Mouse (Mus musculus): Measurements from ENCODE around the gene Stradb.

DNA sequence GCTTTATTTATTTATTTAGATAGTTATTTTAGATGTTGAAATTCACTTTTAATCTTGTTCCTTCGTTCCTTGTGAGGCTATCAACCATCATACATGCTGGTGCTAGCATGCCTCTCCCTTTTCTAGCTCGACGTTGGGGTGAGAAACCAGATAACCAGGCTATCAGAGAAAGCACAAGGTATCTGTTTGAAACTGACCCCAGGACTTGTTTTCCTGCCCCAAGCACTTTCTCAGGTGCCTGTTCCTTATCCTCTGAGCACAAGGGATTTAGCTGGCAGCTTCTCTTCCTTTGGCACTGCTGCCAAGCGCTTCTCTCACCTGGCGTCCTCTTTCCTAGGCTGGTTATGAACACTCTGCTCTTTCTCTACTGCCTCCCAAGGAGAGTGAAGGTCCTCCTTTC is 10.9 kb upstream of the Stradb start:
- no peak for TF ChIP-seq EP300 (optimal IDR thresholded peaks at IDR 0.05)
- TF ChIP-seq CTCF (IDR thresholded peaks at IDR 0.05; ENCODE audit: low read depth) = no peak

Data from stomach, postnatal 0 days (tissue).